Mouse (Mus musculus): ENCODE results near the gene Dact3.

Gene Dact3

GRCm38 (mm10) chr7:16916342-16917265, 41.5 kb downstream of the Dact3 start:
- no peak for DNase-seq (ENCODE audit: low spot score in 2 of 2)

DNA sequence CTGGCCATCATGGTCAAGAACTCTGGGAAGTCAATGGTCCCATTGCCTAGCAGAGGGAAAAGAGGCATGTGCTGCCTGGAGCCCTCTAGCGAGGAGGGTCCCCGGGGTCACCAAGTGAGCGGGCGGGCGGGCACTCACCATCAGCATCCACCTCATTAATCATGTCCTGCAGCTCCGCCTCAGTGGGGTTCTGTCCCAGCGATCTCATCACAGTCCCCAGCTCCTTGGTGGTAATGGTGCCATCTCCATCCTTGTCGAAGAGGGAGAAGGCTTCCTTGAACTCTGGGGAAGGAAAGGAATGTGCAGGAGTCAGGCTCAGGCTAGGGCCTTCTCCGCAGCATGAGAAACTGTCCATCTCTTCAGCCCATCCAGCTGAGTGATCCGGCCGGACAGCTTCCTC, 42.3 kb downstream of the Dact3 start:
- no peak for DNase-seq (ENCODE audit: low spot score in 2 of 2)

GRCm38 (mm10) chr7:16918014-16918413, 42.9 kb downstream of the Dact3 start:
- DNase-seq (ENCODE audit: low spot score in 2 of 2) = no peak

- no peak for DNase-seq (ENCODE audit: low spot score in 2 of 2)
Measured at GRCm38 (mm10) chr7:16918670-16919069, 43.6 kb downstream of the Dact3 start.

- DNase-seq (ENCODE audit: low spot score in 2 of 2) = no peak
Measured at GRCm38 (mm10) chr7:16919395-16920149, 44.5 kb downstream of the Dact3 start.

DNA sequence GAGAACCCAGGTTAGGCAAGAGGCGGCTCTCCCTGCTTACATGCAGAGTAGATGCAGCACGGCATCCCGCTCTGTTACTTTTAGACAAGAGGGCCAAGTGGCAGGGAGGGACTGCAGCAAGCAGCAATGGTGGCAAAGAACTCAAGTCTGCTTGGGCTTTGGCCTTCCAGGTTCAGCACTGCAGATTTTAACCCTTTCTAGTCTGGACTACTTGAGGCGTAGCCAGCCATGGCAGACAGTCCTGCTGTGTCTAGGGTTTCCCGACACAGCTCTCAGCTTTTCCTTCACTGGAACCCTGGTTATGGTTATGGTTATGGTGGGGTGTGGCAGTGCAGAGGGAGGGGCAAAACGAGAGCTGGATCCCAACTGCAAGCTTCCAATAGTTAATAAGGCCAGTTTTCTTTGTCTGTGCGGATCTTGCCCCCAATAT, 45.0 kb downstream of the Dact3 start:
- DNase-seq (ENCODE audit: low spot score in 2 of 2) = no peak

DNA sequence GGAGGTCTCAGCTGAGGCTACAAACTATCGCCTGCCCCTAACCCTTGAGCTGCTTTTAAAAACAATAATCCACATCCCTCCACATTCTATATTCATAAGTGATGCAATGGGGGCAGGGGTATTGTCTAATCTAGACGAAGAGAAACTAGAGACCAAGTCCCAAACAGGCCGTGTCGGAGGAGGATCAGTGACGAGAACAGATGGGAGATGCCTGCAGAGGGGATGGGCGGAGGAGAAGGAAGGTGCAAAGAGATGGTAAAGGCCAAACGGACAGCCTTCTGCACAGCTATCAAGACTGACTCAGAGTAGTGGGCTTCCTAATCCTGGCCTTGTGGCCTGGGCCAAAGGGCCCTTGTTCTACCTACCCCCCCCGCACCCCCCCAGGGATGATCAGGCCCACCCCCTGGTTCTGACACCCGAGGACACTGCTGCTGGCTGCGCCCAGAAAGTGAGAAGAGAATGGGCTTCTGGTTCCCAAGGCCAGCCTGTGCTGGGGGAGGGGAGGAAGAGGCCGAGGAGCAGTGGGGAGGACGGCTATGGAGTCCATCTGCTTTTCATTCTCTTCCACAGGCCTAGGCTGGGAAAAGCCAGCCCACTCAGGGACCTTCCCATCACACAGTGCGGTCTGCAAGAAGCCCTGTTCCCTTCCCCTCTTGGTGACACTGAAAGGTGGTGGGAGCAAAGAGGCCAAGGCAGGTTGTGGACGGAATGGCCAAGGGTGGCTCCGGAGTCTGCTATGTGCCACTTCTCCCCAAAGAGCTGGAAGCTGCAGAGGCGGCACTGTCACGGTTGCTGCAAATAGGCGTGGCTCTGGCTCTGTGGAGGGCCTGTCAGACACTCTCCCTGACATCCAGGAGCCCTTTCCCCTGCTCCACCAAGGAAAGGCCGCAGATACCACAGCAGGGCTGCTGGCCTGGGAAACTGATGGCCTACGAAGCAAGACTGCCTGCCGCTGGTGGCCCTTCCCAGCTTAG, 46.0 kb downstream of the Dact3 start:
- no peak for DNase-seq (ENCODE audit: low spot score in 2 of 2)

DNA sequence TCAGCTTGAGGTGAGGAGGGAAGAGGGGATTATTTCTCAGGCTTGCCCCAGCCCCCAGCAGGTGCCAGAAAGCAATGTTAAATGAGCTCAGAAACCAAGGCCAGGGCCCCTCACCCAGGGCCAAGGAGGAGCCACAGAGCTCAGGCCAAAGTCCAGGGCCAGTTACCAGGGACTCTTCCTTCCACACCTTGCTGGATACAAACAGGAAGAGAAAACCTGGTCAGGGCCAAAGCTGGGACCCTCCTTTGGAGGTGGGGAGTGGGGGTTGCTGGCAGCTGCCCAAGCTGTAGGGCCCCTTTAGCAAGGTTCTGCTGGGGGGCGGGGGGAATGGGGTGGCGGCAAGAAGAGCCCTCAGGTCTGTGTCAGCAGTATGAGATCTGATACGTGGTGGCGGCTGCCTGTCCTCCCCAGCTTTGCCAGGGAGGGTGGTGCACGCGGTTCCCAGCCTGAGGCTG, 46.8 kb downstream of the Dact3 start:
- DNase-seq (ENCODE audit: low spot score in 2 of 2) = no peak

DNA sequence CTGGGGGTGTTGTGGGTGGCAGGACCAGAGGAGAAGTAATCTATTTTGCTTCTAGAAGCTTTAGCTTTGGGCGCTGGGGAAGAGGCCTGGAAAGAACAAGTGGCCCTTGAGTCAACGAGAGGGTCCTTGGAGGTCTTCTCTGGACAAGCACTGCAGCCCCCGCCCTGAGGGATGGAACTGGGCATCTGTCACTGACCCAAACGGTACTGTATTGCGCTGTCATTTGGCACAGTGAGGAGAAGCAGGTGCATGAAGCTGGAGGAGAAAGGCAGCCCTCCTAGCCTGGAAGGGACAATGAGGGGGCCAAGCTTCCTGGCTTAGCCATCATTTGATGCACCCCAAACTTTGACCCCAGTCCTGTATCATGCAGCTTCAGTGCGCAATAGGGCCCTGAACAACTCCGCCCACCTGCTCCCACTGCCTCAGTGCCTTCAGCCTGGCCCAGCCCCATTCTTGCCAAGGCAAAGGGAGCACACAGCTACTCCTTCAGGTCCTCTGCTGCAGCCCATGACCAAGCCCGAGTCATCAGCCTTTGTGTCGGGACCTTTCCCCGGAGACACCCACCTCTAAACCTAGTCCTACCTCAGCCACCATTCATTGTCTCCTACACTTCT, 47.4 kb downstream of the Dact3 start:
- peak in 1 of 2 experiments; percentile 42 for DNase-seq (ENCODE audit: low spot score in 2 of 2)

DNA sequence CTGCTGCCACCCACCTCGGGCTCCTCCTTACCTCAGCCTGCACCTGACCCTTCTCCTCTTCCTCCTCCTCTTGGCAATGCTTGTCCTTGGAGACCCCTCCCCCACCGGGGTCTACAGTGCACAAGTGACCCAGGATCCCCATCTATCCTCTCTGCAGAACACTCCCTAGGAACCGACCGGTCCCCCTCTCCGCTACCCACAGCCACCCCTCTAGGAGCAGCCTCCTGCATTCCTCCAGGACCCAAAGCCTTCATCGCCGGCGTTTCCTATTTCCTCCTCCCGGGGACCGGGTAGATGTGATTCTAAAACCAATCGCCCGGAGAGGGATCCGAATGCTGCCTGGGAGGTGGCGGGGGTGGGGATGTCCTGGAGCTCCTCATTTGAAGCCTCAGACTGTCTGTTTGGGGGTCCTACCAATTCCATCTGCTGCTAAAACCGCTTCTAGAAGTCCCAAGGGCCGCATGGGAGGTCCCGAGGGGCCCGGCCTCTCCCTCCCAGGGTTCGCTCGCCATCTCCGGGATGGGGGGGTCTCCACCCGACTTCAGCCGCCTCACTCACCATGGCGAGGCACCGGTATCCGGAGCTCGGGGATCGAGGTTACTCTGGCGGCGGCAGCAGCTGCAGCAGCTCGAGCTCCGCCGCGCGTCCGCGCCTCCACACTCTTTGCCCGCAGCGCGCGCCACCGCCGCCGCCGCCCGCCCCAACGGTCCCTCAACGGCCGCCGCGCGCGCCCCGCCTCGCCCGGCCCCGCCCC, 48.3 kb downstream of the Dact3 start:
- peak in 1 of 2 experiments; percentile 52 for DNase-seq (ENCODE audit: low spot score in 2 of 2)

GRCm38 (mm10) chr7:16924037-16924834, 49.1 kb downstream of the Dact3 start, which contains the start of gene Calm3:
Gene Calm3, minus strand, starts transcription at chr7:16924114.
- DNase-seq (ENCODE audit: low spot score in 2 of 2) = peak; percentile 99 to 100

- no peak for DNase-seq (ENCODE audit: low spot score in 2 of 2)
Measured at GRCm38 (mm10) chr7:16928341-16928740, 53.2 kb downstream of the Dact3 start.

DNA sequence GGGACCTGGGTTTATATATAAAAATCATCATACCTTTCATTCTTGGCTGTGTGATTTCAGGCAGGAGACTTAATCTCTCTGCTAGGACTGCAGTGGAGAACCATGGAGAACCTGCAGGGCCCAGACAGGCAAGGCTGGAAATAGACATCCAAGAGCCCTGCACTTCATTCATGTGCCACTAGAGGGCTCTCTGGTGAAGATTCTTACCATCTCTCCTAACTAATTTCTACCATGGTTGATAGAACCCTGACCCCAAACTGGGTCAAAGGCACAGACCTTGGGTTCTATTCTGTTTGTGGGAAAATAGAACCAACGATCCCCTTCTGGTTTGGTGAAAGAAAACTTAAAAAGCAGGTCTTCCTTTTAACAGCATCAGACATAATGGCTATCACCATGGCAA, 55.7 kb downstream of the Dact3 start:
- peak in 1 of 2 experiments; percentile 78 for DNase-seq (ENCODE audit: low spot score in 2 of 2)

DNA sequence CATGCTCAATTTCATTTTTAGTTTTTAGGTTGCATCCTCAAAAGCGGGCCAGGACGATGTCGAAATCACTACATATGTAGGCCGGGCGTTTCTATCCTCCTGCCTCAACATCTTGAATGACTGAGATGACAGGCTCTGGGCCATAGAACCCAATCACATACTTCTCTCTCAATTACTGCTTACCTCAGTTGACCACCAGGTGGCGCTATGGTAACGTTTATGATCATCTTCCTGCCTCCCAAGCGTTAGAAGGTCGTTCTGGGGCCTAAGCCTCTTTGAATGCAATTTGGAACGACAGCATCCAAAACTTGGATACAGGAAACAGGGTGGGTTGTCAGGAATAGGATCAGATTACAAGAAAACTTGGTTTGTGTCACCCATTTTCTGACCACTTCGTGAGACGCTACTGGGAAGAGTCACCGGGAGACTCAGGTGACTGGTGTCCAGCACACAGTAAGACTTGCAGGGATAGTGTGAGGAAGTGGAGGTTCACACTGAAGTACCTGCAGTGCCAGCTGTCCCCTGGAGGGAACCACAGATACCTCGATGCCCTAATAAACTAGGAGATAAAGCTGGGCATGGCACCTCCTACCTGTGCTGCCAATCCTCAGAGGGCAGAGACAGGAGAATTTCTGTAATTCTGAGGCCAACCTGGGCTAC, 57.0 kb downstream of the Dact3 start:
- peak in 1 of 2 experiments; percentile 90 for DNase-seq (ENCODE audit: low spot score in 2 of 2)

DNA sequence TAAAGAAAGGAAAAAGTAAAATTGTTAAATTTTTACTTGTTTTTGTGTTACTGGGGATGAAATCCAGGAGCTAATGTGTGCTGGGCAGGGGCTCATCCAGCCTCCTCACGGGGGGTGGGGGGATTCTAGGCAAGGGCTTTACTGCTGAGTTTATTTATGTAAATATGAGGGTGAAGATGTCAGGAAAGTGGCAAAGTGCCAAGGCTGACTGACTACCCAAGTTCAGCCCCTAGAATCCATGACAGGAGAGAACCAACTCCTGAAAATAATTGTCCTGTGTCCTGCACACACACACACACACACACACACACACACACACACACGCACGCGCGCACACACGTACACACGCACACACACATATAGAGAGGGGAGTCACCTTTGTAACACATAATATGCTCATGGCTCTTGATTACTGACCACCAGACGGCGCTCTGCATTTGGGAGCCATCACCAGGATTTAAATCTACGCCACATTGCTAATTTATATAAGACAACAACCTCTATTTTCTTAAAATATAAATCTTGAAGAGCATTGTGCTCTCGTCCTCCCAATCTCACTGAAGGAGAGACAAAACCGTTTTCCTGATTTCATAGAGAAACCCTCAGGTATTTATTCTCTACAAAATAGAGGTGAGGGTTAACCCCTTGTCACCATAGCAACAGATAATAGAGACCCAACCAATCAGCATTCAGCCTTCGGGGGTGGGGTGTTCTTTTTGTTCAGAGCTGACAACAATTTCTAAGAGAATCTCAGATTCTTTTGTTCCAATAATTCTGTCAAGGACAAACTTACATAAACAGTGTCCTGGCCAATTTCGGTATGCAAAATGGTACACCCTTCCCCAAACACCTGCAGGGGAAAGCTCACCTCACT, 57.8 kb downstream of the Dact3 start:
- DNase-seq (ENCODE audit: low spot score in 2 of 2) = no peak
